Mouse (Mus musculus) CH12.LX (cell line): ENCODE results near the gene Fndc3a.

Experiments
- CTCF ChIP-seq, 2 experiments: IDR thresholded peaks in 1 of 2; conservative IDR thresholded peaks in 1 of 2; 2 replicates each; pipeline ENCODE4 v1.5.1; 2011 to 2012; ENCODE audit warnings: low read depth in 2 of 2, low read length in 2 of 2, improper control_type of control experiment in 1 of 2, inconsistent platforms in 1 of 2, mild to moderate bottlenecking in 1 of 2, moderate library complexity in 1 of 2
- POLR2AphosphoS2 ChIP-seq: IDR thresholded peaks from 2 replicates; pipeline ENCODE4 v1.6.1; 2011; ENCODE audit warnings: low read depth, low read length, improper control_type of control experiment

GRCm38 (mm10) chr14:72532028-72532917 lies 177.5 kb downstream of the Fndc3a start:
- TF ChIP-seq POLR2AphosphoS2 (no peak), CTCF (conservative IDR thresholded peaks at IDR 0.05 in 1 of 2, IDR thresholded peaks at IDR 0.05 in 1 of 2; ENCODE audit: low read depth in 2 of 2, low read length in 2 of 2) (no peak)
